Mouse (Mus musculus) layer of hippocampus, adult 2 months (tissue): ENCODE results near the gene Tenm2. TPM values are rescaled to one million over a fixed set of nuclear protein-coding genes. Genes with fewer than 3 reads are reported as not detected.
A peak's percentile ranks its signal among the peaks of the same experiment; 100 is the strongest.

Source experiments
- DNase-seq, 2 experiments: peaks; one replicate each; pipeline ENCODE4 v3.0.0; 2022; ENCODE audit warnings: low spot score in 2 of 2
- H3K27ac ChIP-seq: fragments of 200-600 bp; 2 replicates; pipeline ENCODE4 v1.8.1; 2022
- H3K4me3 ChIP-seq: fragments of 200-600 bp; 2 replicates; pipeline ENCODE4 v1.8.1; 2022; ENCODE audit warnings: mild to moderate bottlenecking
- CTCF ChIP-seq: fragments of 200-600 bp; conservative IDR thresholded peaks from 2 replicates; pipeline ENCODE4 v1.8.1; 2022; ENCODE audit warnings: antibody characterized with exemption, mild to moderate bottlenecking, moderate library complexity
- total RNA-seq, 2 experiments: library from RNA; stranded (reverse); gene quantifications; 2 replicates each; pipeline ENCODE4 v1.2.3; 2021

Gene Tenm2
- total RNA-seq, 2 experiments from 2014 or later: 153 to 165 TPM

GRCm38 (mm10) chr11:36045681-36046276 lies 1190.0 kb downstream of the Tenm2 start:
- peak; percentile 74 to 85 for DNase-seq
- TF ChIP-seq CTCF: peak; percentile 96
- peak overlapping the region; percentile 50 for H3K27ac ChIP-seq
- peak overlapping the region; percentile 45 for H3K4me3 ChIP-seq

- no peak overlapping the region for H3K4me3 ChIP-seq
- H3K27ac ChIP-seq: no peak overlapping the region
- DNase-seq: no peak
- no peak for TF ChIP-seq CTCF
These were observed 1194.4 kb downstream of the Tenm2 start for GRCm38 (mm10) chr11:36041411-36041810.

GRCm38 (mm10) chr11:36040508-36041233 lies 1195.1 kb downstream of the Tenm2 start:
- no peak for DNase-seq
- Histone ChIP-seq H3K27ac (peak overlapping the region; percentile 7; the same call in 1 of the 2 replicates), H3K4me3 (no peak overlapping the region)
- no peak for TF ChIP-seq CTCF

GRCm38 (mm10) chr11:36039825-36040224 lies 1195.9 kb downstream of the Tenm2 start:
- H3K27ac ChIP-seq: peak overlapping the region; percentile 7; the same call in 1 of the 2 replicates
- no peak overlapping the region for H3K4me3 ChIP-seq
- no peak for TF ChIP-seq CTCF
- DNase-seq: no peak

GRCm38 (mm10) chr11:36038386-36038785 lies 1197.4 kb downstream of the Tenm2 start:
- H3K4me3 ChIP-seq: no peak overlapping the region
- no peak overlapping the region for H3K27ac ChIP-seq
- no peak for TF ChIP-seq CTCF
- DNase-seq: no peak

GRCm38 (mm10) chr11:36037311-36037710 lies 1198.5 kb downstream of the Tenm2 start:
- H3K4me3 ChIP-seq: no peak overlapping the region
- no peak for TF ChIP-seq CTCF
- H3K27ac ChIP-seq: no peak overlapping the region
- no peak for DNase-seq

- H3K27ac ChIP-seq: peak overlapping the region; percentile 67
- TF ChIP-seq CTCF: peak; percentile 34
These were observed 1199.6 kb downstream of the Tenm2 start for GRCm38 (mm10) chr11:36036061-36036695.

GRCm38 (mm10) chr11:36031751-36032150 lies 1204.0 kb downstream of the Tenm2 start:
- Histone ChIP-seq H3K4me3 (no peak overlapping the region), H3K27ac (no peak overlapping the region)
- TF ChIP-seq CTCF: no peak
- no peak for DNase-seq

More at GRCm38 (mm10) chr11:36036061-36036695, 1199.6 kb downstream of the Tenm2 start:
- peak; percentile 70 to 85 for DNase-seq
- no peak overlapping the region for H3K4me3 ChIP-seq

GRCm38 (mm10) chr11:36020009-36020408 lies 1215.8 kb downstream of the Tenm2 start:
- TF ChIP-seq CTCF: no peak
- no peak for DNase-seq
- Histone ChIP-seq H3K4me3 (no peak overlapping the region), H3K27ac (no peak overlapping the region)

GRCm38 (mm10) chr11:36013179-36013578 lies 1222.6 kb downstream of the Tenm2 start:
- DNase-seq: no peak

GRCm38 (mm10) chr11:36009281-36010208 lies 1226.2 kb downstream of the Tenm2 start:
- no peak for TF ChIP-seq CTCF
- Histone ChIP-seq H3K27ac (no peak overlapping the region), H3K4me3 (no peak overlapping the region)
- no peak for DNase-seq

More at GRCm38 (mm10) chr11:36013179-36013578, 1222.6 kb downstream of the Tenm2 start:
- TF ChIP-seq CTCF: no peak
- H3K27ac ChIP-seq: no peak overlapping the region
- no peak overlapping the region for H3K4me3 ChIP-seq

GRCm38 (mm10) chr11:36002900-36003299 lies 1232.9 kb downstream of the Tenm2 start:
- no peak overlapping the region for H3K27ac ChIP-seq
- H3K4me3 ChIP-seq: no peak overlapping the region
- no peak for DNase-seq
- peak; percentile 65 for TF ChIP-seq CTCF
